Mouse (Mus musculus): ENCODE data around the gene Atf5. TPM values are rescaled to one million over a fixed set of nuclear protein-coding genes. Genes with fewer than 3 reads are reported as not detected.
A peak's percentile ranks its signal among the peaks of the same experiment; 100 is the strongest.

Gene Atf5
- polyA plus RNA-seq, 1 experiment from 2014 or later, result 2.5 TPM

DNA sequence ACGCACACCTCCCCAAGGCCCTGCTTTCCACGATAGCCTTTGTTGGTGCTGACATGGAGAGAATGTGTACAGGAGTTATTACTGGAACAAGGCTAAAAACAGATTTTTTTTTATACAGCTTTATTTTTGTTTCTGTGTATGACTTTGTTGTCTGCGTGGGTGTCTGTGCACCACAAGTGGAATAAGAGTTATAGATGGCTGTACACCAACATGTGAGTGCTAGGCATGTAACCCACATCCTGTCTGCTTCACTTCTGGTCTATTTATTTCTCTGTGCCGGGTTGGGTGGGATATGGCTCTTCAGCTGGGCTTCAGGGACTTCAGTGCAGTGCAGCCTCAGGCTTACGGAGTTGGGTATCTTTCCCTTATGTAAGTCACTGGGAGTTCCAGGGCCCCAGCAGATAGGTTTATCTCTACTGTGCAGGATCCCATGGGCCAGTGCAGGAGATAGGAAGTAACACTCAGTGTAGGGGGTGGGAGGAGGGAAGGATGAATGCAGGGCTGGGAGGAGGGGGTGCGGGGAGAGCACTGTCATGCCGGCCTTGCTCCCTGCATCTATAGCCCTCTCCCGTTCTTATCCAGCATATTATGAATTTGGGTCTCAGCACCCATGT lies 43.8 kb downstream of the Atf5 start:
- 94% methylated on average over 8 of the region's 8 CpGs for WGBS
- no peaks in the 10 kb centered on the region for H3K27me3 ChIP-seq (ENCODE audit: control insufficient read depth, insufficient read depth, low read depth, low read length)
- no peak overlapping the region for H3K4me3 ChIP-seq (ENCODE audit: low read depth, low read length)
- no peak overlapping the region for H3K9ac ChIP-seq (ENCODE audit: low read depth, low read length)
- ATAC-seq, result no peak
- H3K36me3 ChIP-seq (ENCODE audit: control insufficient read depth, insufficient read depth, low read length), result peaks cover 16% of the 10 kb centered on the region
- no peak overlapping the region for H3K27ac ChIP-seq (ENCODE audit: low read length)
- H3K9me3 ChIP-seq (replicated peaks; ENCODE audit: control insufficient read depth, low read length, poor library complexity, severe bottlenecking), result no peaks in the 10 kb centered on the region
- H3K4me2 ChIP-seq (ENCODE audit: low read length), result no peak overlapping the region
- H3K4me1 ChIP-seq (ENCODE audit: control insufficient read depth, insufficient read depth, low read length), result no peaks in the 10 kb centered on the region

DNA sequence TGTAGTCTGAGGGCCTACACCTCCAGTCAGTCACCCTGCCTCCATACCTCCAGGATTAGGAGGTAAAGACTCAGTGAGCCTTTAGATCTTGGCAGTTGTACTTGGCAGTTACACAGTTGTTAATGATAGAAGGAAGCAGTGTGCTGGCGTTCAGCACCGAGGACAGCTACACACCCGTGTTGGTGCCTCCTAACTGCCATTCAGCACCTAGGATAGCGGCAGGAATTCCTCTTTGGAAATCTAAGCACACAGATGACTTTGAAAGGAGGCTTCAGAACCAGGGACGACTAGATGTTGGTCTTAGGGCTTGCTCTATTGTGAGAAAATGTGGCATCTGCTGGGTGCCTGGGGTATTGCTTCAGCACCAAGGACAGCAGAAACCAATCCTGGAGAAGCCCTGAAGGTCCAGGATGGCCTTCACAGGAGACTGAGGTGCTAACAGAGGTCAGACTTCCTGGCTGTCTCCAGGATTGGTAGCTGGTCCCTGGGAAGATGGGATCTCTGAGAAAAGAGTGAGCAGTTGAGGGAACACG lies 46.3 kb downstream of the Atf5 start:
- Histone ChIP-seq H3K27me3 (ENCODE audit: control insufficient read depth, insufficient read depth, low read depth, low read length) (no peaks in the 10 kb centered on the region), H3K4me1 (ENCODE audit: control insufficient read depth, insufficient read depth, low read length) (no peaks in the 10 kb centered on the region), H3K36me3 (ENCODE audit: control insufficient read depth, insufficient read depth, low read length) (peaks cover 10% of the 10 kb centered on the region)

DNA sequence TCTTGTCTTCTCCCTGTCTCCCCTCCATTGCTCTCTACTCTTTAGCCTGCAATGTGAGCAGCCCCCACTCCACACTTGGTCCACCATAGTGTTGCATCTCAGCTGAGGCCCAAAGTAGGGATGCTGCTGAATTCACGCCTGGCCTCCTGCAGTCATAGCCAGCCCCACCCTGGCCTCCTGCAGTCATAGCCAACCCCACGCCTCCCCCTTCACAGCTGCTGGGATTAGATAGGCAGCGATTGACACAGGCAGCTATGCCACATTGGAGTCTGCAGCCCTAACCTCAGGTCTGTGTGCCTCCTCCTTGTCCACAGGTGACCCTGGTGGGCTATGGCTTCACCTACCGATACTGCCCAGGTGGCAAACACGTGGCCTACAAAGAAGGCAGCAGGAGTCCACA lies 48.3 kb downstream of the Atf5 start:
- no peaks in the 10 kb centered on the region for H3K27me3 ChIP-seq (ENCODE audit: control insufficient read depth, insufficient read depth, low read depth, low read length)
- no peak overlapping the region for H3K9ac ChIP-seq (ENCODE audit: low read depth, low read length)
- no peak for ATAC-seq
- peaks cover 8% of the 10 kb centered on the region for H3K36me3 ChIP-seq (ENCODE audit: control insufficient read depth, insufficient read depth, low read length)
- WGBS, result 87% methylated on average over 5 of the region's 5 CpGs
- H3K27ac ChIP-seq (ENCODE audit: low read length), result no peak overlapping the region
- H3K4me3 ChIP-seq (ENCODE audit: low read depth, low read length), result no peak overlapping the region
- H3K4me1 ChIP-seq (ENCODE audit: control insufficient read depth, insufficient read depth, low read length), result no peaks in the 10 kb centered on the region
- H3K9me3 ChIP-seq (replicated peaks; ENCODE audit: control insufficient read depth, low read length, poor library complexity, severe bottlenecking), result no peaks in the 10 kb centered on the region
- H3K4me2 ChIP-seq (ENCODE audit: low read length), result no peak overlapping the region

More for the DNA sequence above, 46.3 kb downstream of the Atf5 start:
- ATAC-seq, result no peak
- H3K4me3 ChIP-seq (ENCODE audit: low read depth, low read length), result no peak overlapping the region
- no peaks in the 10 kb centered on the region for H3K9me3 ChIP-seq (replicated peaks; ENCODE audit: control insufficient read depth, low read length, poor library complexity, severe bottlenecking)
- H3K9ac ChIP-seq (ENCODE audit: low read depth, low read length), result no peak overlapping the region
- no peak overlapping the region for H3K4me2 ChIP-seq (ENCODE audit: low read length)
- no peak overlapping the region for H3K27ac ChIP-seq (ENCODE audit: low read length)
- 17% methylated on average over 6 of the region's 6 CpGs for WGBS

MicroRNAs encoded within 50 kb of the gene (microRNA counts, 519-probe panel; counts per million panel counts)
- 386 counts per million, percentile 18 among the panel's probes with 10 or more counts for microRNA mmu-miR-707

Small RNAs within 50 kb of the gene (microRNA-seq; reads per million reads assigned to microRNA genes)
- not detected for gene Mir707

Other genes with a start within 250 kb of the Atf5 start
- gene Napsa, start 244.3 kb downstream of the Atf5 start, polyA plus RNA-seq (2015; fragmentation: Nextera tagmentation; extraction: Ambion mirVana), result 0.77 and 1.9 TPM in 2 replicates
- gene Kcnc3, start 226.0 kb downstream of the Atf5 start, polyA plus RNA-seq (2015; fragmentation: Nextera tagmentation; extraction: Ambion mirVana), result 5.5 and 6.4 TPM in 2 replicates
- 2.9 and 3.3 TPM in 2 replicates for gene Myh14, start 145.8 kb downstream of the Atf5 start, polyA plus RNA-seq (2015; fragmentation: Nextera tagmentation; extraction: Ambion mirVana)
- gene Izumo2, start 107.9 kb downstream of the Atf5 start, polyA plus RNA-seq (2015; fragmentation: Nextera tagmentation; extraction: Ambion mirVana), result not detected in 2 replicates
- 27.3 and 27.9 TPM in 2 replicates for gene Vrk3, start 68.2 kb downstream of the Atf5 start, polyA plus RNA-seq (2015; fragmentation: Nextera tagmentation; extraction: Ambion mirVana)
- gene Zfp473, start 65.6 kb downstream of the Atf5 start, polyA plus RNA-seq (2015; fragmentation: Nextera tagmentation; extraction: Ambion mirVana), result 1.2 and 1.8 TPM in 2 replicates
- 43.6 and 45.9 TPM in 2 replicates for gene Nup62, start 570 bp downstream of the Atf5 start, polyA plus RNA-seq (2015; fragmentation: Nextera tagmentation; extraction: Ambion mirVana)
- gene Il4i1, start 271 bp downstream of the Atf5 start, polyA plus RNA-seq (2015; fragmentation: Nextera tagmentation; extraction: Ambion mirVana), result 0.57 and 1.0 TPM in 2 replicates
- 82.2 and 83.2 TPM in 2 replicates for gene Akt1s1, start 32.3 kb upstream of the Atf5 start, polyA plus RNA-seq (2015; fragmentation: Nextera tagmentation; extraction: Ambion mirVana)
- 118 and 123 TPM in 2 replicates for gene Tbc1d17, start 32.4 kb upstream of the Atf5 start, polyA plus RNA-seq (2015; fragmentation: Nextera tagmentation; extraction: Ambion mirVana)
- gene Pnkp, start 40.5 kb upstream of the Atf5 start, polyA plus RNA-seq (2015; fragmentation: Nextera tagmentation; extraction: Ambion mirVana), result 27.9 and 30.4 TPM in 2 replicates
- 419 and 448 TPM in 2 replicates for gene Ptov1, start 53.1 kb upstream of the Atf5 start, polyA plus RNA-seq (2015; fragmentation: Nextera tagmentation; extraction: Ambion mirVana)
- 153 and 158 TPM in 2 replicates for gene Med25, start 76.1 kb upstream of the Atf5 start, polyA plus RNA-seq (2015; fragmentation: Nextera tagmentation; extraction: Ambion mirVana)
- 20.0 and 22.3 TPM in 2 replicates for gene Fuz, start 79.4 kb upstream of the Atf5 start, polyA plus RNA-seq (2015; fragmentation: Nextera tagmentation; extraction: Ambion mirVana)
- gene Ap2a1, start 112.8 kb upstream of the Atf5 start, polyA plus RNA-seq (2015; fragmentation: Nextera tagmentation; extraction: Ambion mirVana), result 122 and 136 TPM in 2 replicates
- gene Tsks, start 126.5 kb upstream of the Atf5 start, polyA plus RNA-seq (2015; fragmentation: Nextera tagmentation; extraction: Ambion mirVana), result 0.10 and 0.25 TPM in 2 replicates
- gene Cpt1c, start 158.2 kb upstream of the Atf5 start, polyA plus RNA-seq (2015; fragmentation: Nextera tagmentation; extraction: Ambion mirVana), result 58.4 and 63.1 TPM in 2 replicates
- gene Prmt1, start 169.9 kb upstream of the Atf5 start, polyA plus RNA-seq (2015; fragmentation: Nextera tagmentation; extraction: Ambion mirVana), result 671 and 697 TPM in 2 replicates
- gene Irf3, start 181.0 kb upstream of the Atf5 start, polyA plus RNA-seq (2015; fragmentation: Nextera tagmentation; extraction: Ambion mirVana), result 52.3 and 53.6 TPM in 2 replicates
- gene Bcl2l12, start 182.1 kb upstream of the Atf5 start, polyA plus RNA-seq (2015; fragmentation: Nextera tagmentation; extraction: Ambion mirVana), result 7.0 and 8.3 TPM in 2 replicates
- 42.4 and 47.8 TPM in 2 replicates for gene Scaf1, start 199.7 kb upstream of the Atf5 start, polyA plus RNA-seq (2015; fragmentation: Nextera tagmentation; extraction: Ambion mirVana)
- gene Rras, start 201.3 kb upstream of the Atf5 start, polyA plus RNA-seq (2015; fragmentation: Nextera tagmentation; extraction: Ambion mirVana), result 12.2 and 12.4 TPM in 2 replicates
- 13.6 and 13.9 TPM in 2 replicates for gene Prr12, start 236.2 kb upstream of the Atf5 start, polyA plus RNA-seq (2015; fragmentation: Nextera tagmentation; extraction: Ambion mirVana)
- 64.1 and 67.7 TPM in 2 replicates for gene Nosip, start 245.8 kb upstream of the Atf5 start, polyA plus RNA-seq (2015; fragmentation: Nextera tagmentation; extraction: Ambion mirVana)
- gene Prrg2, start 246.0 kb upstream of the Atf5 start, polyA plus RNA-seq (2015; fragmentation: Nextera tagmentation; extraction: Ambion mirVana), result 12.5 and 13.6 TPM in 2 replicates